Mouse (Mus musculus) spleen, postnatal 10 days (tissue): ENCODE measurements around the gene Plscr2.
"Not testable (repeated sequence)": the region's sequence is repeated elsewhere in the genome, so short reads cannot be mapped to it uniquely, and the experiment has no call there.

Source experiments
- DNase-seq, 2 experiments: peaks; one replicate each; pipeline ENCODE4 v3.0.0; 2021 to 2022; ENCODE audit warnings: low spot score in 2 of 2

Gene Plscr2

DNA sequence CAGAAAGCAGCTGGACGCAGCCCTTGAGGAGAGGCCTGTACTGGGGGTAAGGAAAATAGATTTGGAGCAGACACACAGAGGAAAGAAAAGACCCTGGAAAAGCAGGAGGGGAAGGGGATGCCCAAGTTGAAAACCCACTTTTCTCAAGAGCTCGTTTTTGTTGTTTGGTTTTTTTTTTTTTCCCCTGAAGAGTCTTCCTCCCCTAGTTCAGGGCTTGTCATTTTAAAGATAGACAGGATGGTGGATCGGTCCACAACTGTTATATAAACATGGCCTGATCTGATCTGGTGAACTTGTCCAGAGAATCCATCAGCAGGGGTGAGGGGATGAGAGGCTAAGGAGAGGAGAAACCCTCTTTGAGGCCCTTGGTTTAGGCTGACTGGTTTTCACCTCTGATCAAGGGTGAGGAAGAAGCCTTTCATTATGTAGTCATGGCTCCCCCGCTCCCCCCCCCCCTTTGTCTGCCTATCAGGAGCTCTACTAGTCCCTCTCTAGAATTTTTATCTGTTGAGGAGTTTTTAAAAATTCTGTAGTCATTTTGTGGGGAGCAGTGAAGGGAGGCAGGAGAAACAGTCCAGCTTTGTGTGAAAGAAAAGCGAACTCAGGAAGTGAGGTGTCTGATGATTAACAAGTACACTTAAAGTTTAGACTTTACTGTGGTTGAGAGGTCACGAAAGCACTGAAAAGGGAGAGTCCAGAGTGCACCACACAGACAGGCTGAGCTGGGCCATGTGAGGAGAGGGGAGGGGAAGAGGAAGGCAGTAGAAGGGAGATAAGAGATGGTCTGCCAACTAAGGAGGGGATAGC, 1.2 kb upstream of the Plscr2 start:
- no peak for DNase-seq

DNA sequence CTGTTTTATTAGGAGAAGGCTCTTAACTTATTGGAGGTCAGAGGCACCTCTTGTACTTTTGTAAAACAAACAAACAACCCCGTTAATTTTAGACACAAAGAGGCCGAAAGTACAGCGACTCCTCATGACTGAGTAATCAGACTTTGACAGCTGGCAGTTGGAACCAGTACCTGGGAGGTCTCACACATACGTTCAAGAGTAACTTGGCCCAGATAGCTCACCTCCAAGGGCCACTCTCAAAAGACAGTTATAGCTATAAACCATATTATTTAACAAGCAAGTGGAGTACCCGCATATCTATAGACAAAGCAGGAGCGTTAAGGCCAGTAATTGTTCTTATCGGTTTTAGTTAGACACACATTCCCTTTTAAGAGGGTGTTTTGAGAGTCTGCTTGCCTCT, 958 bp downstream of the Plscr2 start:
- no peak for DNase-seq

DNA sequence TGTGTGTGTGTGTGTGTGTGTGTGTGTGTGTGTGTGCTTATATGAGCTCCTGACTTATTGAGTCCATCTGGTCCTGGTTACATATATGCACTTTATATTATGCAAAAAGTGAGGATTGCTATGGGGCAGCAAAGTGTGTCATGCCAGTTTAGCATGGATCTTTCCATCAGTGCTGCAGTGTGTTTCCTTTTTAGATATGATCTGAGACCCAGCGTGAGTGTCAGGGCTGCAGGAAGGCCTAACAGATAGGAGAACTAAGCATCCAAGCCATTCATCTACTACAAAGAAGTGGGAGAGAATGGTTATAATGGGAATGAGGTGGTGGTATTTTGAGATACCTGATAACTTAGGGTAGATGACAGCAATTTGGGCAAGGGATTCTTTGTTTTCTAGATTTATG, 4.6 kb downstream of the Plscr2 start:
- no peak for DNase-seq

DNA sequence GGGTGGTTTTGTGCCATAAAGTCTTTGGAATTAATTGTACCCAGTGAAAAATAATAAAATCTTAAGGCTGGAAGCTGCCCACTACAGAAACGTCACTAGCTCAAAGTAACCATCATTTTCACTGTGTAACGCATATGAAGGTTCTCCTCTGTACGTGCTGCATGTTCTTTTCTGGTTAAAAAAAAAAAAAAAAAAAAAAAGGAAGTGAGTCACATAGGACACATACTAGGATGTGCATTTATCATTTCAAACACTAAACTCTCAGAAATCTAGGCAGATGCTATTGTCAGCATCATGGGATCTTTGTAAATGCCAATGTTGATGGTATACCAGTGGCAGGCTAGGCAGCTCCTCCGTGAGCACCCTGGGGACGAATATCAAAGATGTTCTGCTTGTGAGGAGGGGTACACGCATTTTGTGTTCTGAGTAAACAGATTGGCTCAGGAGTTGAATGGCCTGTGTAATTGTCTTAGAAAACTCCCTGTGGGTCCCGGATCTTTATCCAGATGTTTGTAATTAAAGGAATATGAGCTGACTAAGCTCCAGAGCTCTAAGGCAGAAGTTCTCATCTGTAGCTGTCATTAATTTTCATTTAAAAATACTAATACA, 7.3 kb downstream of the Plscr2 start:
- DNase-seq = no peak

DNA sequence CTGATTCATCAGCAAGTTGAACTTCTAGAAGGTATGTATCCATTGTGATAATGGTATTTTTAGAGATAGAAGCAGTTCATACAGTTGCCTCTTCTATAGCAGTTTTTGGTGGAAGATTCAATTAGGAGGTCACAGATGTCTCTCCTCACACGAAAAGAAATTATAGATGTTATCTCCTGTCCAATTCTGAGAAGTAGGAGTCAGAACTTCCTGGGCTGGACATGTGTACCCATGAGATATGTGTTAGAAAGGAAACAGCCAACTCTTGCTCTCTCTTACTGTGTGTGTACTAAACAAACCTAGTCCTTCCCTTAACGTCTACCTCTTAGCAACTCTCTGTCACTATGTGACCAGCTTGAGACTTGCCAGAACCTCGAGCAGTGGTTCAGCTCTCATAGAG, 14.3 kb downstream of the Plscr2 start:
- no peak for DNase-seq

DNA sequence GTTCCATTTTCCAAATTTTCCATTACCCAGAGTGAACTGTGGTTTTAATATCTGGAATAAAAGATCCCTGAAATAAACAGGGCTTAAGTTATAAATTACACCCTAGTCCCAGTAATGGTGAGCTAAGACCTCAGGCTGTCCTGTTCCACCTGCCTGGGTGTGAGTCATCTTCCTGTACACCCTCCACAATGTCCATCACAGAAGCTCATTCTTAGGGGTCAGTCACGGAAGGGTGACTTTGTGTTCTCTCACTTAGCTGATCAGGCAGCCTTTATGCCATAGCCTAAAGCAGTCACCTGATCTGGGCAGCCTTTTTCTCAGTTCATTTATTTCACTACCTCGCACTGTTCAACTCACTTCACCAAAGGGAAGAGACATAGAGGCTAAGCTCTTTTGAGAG, 16.8 kb downstream of the Plscr2 start:
- DNase-seq = no peak

DNA sequence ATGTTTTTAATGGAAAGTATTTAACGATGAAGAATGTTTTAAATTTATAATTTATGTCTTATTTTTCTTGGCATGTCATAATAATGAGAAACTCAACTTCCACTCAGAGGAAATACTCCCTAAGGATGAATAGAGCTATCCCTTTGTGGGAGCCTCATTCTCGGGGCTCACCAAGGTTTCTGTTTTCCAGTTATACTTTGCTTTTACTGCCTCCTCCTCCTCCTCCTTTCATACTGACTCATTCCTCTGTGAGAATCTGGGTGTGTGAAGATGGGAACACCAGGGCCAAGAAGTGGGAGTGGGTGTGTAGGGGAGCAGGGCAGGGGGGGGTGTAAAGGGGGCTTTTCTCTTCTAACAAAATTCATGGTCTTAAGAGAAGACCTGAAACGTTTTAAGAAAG, 17.5 kb downstream of the Plscr2 start:
- DNase-seq = no peak

DNA sequence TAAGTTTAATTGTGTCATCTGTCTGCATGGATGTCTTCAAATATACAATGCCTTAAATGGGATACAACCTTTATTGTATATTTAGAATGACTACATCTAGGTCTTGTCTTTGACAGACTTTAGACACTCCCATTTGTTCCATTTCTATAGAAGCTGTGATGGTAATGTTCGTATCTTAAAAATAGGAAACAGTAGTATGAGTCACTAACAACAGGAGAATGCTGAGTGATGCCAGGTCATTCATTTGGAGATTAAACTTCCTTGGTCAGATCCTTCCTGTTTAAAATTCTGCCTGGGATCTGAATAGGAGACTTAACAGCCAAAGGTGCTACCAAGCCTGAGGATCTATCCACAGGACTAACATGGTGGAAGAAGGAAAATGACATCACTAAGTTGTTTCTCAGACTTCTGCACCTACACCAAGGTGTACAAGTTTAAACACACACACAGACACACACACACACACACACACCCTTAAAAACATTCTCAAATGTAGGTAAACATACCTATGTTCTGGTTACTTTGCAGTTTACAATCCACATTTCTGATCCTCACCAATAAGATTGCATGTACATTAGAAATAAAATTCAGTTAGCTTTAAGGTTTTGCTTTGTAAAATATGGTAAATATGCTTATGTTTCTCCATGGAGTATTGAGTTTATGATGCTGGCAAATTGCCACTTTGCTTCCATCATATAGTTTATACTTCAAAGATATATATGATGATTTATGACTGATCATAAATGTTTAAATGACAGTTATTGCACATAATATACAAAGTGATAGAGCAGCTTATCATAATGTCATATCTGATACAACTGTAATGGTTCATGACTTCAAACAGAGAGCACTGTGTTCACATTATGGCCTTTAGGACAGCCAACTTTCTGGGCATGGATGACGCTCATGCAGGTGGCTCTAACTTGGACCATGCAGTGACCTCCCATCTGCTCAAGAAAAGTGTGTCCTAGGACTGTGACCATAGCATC, 18.5 kb downstream of the Plscr2 start:
- DNase-seq = no peak

DNA sequence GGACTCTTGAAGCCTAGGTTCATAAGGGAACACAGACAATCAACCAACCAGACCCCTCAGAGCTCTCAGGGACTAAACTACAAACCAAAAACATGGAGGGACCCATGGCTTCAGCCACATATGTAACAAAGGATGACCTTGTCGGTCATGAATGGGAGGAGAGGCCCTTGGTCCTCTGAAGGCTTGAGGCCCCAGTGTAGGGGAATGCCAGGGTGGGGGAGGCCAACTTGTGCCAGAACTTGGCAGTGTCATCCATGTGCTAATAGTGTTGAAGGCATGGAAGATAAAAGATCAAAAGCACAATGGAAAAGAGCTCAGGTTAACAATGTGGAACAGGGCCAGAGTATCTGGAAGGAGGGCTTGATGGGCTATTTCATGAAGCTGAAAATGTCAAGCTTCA, 22.9 kb downstream of the Plscr2 start:
- no peak for DNase-seq

DNA sequence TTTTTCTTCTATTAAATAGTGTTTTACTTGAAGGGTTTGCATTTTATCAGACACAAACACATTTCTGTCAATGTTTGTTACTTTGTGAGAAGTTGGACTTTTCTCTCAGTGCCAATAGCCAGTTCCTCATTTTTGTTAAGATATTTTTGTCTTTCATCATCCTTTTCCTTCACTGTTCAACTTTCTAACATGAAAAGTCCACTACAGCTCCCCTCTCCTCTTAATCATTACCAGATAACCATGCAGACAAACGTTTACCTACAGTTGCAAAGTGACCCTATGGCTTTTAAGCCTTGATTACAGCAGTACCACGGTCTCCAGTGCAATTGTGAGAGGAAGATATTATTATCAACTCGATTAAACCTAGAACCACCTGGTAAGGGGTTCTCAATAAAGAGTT, 25.8 kb downstream of the Plscr2 start:
- no peak for DNase-seq

DNA sequence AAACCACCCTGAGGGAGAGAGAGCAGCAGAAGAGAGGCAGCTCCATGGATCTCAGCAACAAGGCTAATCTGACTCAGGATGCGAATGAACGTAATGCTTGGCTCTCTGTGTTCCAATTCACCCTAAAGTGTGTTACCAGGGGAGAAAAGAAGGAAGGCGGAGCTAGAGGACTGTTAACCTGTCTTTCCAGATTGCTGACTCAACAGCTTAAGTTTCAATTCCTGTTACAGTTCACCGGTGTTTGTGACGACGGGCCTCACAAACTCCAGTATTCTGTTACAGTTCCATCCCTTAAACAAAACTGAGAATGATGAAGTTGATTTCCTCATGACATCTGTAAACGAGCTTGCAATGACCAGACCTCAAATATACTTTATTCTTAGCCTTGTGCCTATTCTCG, 29.7 kb downstream of the Plscr2 start:
- DNase-seq = no peak

DNA sequence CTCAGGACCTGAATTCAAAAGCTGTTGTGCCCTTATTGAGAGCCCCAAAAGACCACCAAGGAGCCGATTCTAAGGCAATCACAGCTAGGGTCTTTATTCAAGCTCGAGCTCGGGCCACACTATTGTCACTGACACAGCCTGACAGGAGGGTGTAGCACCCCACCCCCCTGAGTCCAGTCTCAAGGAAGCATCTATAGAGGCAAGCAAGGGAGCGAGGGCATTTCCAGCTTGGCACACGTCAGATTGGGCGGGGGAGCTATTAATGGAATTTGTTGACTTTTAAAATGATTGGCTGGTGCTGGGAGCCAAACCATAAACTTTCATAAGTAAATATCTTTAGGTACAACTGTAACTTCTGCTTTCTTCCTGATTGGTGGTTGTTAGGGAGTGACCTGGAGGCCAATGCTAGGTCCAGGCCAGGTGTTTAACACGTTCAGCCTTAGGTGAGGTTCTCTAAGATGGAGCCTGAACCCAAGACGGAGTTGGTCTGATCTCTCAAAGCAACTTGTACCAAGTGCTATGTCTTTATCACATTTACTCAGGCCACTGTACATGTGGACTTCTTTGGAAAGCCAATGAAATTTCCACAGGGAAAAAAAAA, 30.3 kb downstream of the Plscr2 start:
- DNase-seq = no peak

DNA sequence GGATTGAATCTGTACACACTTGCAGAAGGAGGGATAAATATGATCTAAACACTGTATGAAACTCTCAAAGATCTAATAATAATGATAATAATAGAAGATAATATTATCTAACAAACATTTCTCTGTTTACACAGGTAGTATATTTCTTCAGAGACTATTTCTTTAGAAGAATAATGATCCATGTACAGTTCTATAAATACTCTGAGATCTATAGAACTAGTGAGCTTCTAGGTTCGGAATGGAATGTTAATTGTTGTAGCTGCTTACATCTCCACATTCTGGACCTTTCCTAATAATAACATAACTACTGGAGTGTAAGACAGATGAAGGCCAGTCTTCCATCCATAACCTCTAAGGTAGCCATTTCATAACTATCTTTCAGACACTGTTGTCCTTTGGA, 33.7 kb downstream of the Plscr2 start, which contains the start of gene 1700057G04Rik:
1700057G04Rik (plus strand) TSS at position 301 of the 400 bp plus-strand sequence.
- no peak for DNase-seq

DNA sequence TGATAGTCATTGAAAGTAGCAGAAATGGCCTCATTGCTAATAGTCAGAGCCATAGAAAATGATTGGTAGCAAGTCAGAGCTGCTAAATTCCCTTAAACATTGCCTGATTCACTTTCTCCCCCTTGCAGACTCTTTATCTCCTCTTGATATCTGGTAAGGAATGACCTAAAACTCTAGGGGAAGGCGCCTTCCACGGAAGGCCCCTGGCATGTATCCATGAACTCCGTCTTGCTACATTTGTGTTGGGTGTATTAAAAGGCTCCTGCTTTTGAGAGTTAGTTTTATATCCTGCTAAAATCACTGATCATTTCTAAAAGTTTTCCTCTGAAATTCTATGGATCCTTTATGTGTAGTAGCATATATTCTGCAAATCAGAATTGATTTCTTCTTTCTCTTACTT, 41.4 kb downstream of the Plscr2 start:
- DNase-seq = no peak

DNA sequence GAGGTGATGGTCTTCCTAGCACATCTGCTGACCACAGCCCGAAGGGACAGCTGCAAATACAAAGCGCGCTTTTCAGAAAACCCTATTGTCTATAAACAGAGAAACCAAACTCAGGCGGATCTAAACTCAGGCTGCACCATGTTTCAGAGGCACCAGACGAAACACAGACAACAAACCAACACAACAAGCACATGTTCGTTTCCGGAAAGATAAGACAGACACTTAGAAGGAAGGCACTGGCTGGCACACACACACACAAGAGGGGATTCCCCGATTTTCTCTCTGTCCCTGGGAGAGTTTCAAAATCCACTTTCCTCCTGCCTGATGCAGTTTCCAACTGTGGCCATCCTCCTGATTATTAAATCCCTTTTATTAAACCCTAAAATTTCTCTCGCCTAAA, 50.5 kb downstream of the Plscr2 start:
- DNase-seq = not testable (repeated sequence)

DNA sequence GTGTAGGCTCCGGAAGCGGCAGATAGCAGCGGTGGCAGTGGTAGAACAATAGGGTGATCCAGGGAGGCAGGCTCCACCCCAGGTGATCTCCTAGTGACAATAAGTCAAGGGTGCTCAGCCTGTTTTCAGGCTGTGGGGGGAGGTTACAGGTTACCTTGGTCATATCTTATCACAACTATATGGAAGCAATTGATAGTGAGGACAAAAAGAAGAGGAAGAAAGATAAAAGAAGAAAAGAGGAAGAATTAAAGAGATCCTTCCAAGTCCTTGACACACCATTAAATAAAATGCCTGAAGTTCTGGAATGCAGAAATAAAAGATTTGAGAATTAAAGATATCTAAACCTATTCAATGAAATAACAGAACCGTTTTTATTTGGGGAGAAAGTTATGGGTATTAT, 51.4 kb downstream of the Plscr2 start:
- no peak for DNase-seq

DNA sequence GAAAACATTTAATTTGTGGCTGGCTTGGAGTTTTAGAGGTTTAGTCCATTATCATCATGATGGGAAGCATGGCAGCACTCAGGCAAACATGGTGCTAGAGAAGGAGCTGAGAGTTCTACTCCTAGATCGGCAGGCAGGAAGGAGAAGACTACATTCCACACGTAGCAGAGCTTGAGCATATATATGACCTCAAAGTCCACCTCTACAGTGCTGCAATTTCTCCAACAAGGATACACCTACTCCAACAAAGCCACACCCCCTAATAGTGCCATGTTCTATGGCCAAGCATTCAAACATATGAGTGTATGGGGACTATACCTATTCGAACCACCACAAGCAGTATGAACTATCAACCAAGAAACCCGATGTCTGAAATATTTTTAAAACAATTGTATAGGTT, 56.0 kb downstream of the Plscr2 start:
- no peak for DNase-seq

DNA sequence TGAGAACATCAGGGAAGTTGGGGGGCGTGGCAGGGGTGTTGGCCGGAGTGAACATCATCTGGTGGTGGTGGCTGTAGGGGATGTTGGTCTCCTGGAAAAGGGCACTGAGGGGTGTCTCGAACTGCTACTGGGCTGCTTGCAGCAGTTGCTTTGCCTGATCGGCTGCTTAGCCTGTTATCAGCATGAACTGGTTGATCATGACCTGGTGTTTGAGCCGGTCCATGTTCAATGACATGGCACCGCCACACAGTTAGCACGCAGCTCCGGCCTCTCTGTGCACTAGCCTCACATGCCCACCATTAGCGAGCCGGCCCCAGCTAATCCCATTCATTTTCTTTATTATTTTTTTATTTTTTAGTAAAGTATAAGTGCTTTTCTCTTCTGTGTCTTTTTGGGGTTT, 59.4 kb downstream of the Plscr2 start:
- no peak for DNase-seq

DNA sequence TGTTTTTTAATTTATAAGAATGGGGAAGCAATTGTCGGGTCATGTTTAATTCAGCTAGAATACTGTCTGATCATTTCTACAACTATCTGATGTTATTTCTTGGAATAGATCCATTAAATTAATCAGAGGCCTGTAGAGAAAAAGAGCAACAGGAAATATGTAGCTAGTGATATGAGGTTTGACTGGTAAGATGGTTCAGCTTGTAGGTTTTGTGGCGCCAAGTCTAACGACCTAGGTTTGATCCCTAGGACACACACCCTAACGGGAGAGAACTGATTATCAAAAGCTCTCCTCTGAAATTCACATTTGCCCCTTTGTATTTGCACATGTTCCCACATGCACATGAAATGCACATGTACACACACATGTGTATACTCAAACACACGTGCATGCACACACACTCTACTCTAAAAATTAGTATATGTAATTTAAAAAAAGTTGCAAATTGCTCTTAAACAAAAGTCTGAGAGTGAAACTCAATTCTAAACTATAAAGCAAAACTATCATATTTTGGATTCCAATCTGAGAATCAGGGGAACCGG, 59.9 kb downstream of the Plscr2 start:
- DNase-seq = no peak

DNA sequence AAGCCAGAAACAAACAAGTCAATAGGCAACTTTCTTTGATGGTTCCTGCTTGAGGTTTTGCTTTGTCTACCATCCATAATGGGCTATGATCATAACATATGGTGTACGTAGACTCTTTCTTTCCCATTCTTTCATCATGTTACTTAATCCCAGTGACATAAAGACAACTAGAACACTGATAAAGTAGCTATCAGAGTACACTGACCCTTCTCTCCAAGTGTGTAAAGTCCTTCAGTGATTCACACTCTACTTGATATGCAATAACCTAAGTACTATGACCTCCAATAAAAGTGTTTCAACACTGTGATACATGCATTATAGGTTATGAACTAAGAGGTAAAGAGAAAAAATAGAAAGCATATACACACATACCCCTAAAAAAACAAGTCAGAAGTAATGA, 61.7 kb downstream of the Plscr2 start:
- DNase-seq = no peak

DNA sequence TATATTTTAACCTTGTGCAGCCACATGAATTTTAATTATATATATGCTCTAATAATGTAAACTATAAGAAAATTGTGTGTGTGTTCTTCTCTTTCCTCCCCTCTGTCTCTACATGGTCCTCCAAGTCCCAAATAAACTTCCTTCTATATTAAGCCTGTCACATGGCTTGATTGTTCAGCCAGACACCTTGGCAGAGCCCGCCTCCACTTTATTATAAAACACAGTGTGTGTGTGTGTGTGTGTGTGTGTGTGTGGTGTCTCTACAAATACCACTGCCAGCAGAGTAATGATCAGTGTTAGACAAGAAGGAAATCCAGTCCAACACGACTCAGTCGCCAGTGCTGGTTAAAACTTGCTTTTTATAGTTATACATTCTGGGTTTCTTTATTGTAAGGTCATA, 62.3 kb downstream of the Plscr2 start:
- DNase-seq = no peak

DNA sequence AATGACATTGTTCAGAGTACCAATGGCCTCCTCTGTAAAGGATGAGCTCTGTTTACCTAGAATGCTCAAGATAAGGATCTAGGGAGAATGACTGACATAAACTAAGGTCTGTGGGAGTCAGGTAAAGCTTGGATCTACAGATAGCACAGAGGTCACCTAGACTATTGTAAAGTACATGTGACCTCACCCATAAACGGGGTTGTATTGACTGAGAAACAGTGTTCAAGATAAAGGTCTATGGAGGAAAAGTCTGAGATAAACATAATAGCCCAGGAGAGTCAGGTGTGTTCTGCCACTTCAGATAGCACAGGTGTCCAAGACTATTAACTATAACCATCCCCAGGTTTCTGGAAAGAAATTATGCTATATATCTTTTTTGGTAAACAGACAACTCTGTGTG, 63.6 kb downstream of the Plscr2 start:
- DNase-seq = no peak
